Mouse (Mus musculus) lung, postnatal 0 days (tissue): Measurements from ENCODE around the gene Mettl22.

Experiments
- CTCF ChIP-seq: IDR thresholded peaks from 2 replicates; pipeline ENCODE4 v1.5.1; 2016; ENCODE audit warnings: antibody characterized with exemption, mild to moderate bottlenecking
- EP300 ChIP-seq: IDR thresholded peaks from 2 replicates; pipeline ENCODE4 v1.6.1; 2016; ENCODE audit warnings: antibody characterized with exemption, mild to moderate bottlenecking, control low read depth

DNA sequence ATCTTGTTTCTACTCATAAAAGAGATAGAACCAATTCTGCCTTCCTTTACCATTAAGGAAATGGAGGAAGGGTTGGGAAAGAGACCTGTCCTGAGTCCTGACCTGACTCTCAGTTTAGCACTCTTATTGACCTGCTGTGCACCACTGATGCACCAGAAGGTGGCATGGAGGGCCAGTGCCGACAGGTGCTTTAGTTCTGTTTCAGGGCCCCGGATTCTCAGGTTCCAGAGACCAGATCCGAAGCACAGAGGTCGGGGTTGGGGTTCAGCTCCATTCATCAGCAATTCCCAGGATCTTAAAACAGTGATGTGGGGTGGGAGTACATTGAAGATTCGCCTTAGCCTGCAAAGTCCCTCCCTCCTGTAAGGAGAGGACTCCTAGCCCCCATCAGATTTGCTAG, 42.2 kb downstream of the Mettl22 start:
- TF ChIP-seq CTCF (no peak), EP300 (no peak)
